Mouse (Mus musculus) neutrophil, adult 59 days (primary cell): Measurements from ENCODE around the gene Gabarapl1. TPM values are rescaled to one million over a fixed set of nuclear protein-coding genes. Genes with fewer than 3 reads are reported as not detected.

Source experiments
- total RNA-seq, 2 experiments: library from RNA; stranded (reverse); gene quantifications; 1 replicate in 1 of 2; 2 replicates in 1 of 2; pipeline ENCODE4 v1.2.4; 2023

The Gabarapl1 gene
- 10 to 100 TPM; 23.7 to 25.7 TPM for total RNA-seq

DNA sequence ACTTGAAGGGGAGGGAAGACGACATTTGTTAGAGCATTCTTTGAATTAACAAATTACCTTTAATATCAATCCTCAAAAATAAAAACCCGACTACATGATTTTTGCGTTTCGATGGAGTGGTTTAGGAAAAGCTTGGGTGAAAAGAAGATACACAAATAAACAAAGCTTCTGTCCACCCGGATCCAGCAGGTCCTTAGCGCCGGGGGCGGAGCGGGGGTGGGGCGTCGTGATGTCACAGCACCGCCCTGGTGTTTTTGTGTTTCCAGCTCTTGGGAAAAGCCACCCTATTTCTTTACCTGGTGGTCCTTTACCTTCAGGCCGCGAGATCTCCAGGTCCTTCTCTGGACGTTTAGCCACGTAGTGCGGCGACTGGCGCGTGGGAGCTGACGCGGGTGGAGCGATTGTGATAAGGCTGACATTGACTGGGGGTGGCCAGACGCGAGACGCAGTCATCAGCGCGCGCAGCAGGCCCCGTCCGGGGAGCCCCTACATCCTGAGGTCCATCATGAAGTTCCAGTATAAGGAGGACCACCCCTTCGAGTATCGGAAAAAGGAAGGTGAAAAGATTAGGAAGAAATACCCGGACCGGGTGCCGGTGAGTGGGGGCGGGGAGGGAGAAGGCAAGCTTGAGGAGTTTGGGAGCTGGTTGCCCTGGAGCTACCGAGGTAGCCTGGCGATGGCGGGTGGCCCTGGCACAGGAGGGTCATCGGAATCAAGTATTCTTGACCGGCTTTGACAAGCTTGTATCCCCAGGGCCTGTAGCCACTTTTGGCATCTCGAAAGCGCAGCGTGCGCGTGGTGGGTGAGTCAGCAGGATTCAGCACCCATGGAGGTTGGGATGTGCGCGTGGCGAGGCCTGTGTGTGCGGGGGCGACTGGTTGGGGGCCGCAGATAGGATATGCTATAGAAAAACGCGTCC lies at the start of gene Gabarapl1:
Gene Gabarapl1 (plus strand): TSS at position 219 of the 919 bp plus-strand sequence.

GRCm38 (mm10) chr6:129507024-129507423 lies 25.9 kb upstream of the Gabarapl1 start, which contains the start of gene Olr1:
Olr1 (minus strand) TSS chr6:129507165.

GRCm38 (mm10) chr6:129512367-129512766 lies 20.6 kb upstream of the Gabarapl1 start, which contains the start of gene Tmem52b:
Tmem52b (plus strand) TSS chr6:129512555.

DNA sequence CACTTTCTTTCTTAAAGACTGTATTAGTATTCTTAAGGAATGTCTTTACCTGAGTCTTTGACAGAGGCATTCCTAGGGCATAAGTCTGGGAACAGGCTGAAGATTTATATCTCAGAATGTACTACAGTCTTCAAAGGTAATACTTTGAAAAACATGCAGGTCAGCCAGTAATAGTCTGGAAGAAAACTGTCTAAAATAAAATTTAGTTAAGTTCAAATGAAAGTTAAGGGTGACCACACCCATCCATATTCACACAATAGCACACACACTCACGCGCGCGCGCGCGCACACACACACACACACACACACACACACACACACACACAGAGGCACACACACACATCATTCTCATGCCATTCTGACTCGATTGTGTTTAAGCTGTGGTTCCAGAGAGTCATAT lies 44.6 kb downstream of the Gabarapl1 start, which contains the start of gene Klre1:
Gene Klre1 (plus strand): TSS at position 301 of the 400 bp plus-strand sequence.

DNA sequence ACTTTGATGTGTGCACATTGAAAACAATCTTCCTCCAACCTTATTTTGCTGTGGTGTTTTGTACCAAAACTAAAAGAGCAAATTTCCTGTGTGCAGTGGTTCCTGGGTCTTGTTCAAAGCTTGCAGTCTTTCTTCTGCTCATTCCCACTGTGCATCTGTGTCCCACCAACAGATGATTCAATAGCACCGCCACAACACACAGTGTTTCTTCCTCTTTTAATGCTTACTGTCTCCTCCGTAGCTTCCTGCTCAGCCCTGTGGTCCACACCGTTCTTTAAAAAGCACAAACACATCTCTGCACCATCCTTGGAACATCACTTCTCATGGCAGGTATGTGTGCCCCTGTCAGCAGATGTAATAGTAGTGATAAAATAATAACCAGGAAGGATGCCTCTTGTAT lies 58.5 kb downstream of the Gabarapl1 start, which contains the start of gene Klrd1:
Gene Klrd1 (plus strand): TSS at position 275 of the 400 bp plus-strand sequence.

Other genes with a start within 250 kb of the Gabarapl1 start
- gene 4922502D21Rik, start 201.4 kb upstream of the Gabarapl1 start, total RNA-seq, result not detected
- gene Clec12a, start 190.5 kb upstream of the Gabarapl1 start, total RNA-seq, result 100 to 1,000 TPM; 190 to 205 TPM
- gene Clec12b, start 147.3 kb upstream of the Gabarapl1 start, total RNA-seq, result under 1 TPM in 1 of 2 experiments, not detected in 1; 0.29 TPM
- 10 to 100 TPM; 10.9 TPM for gene Clec1b, start 135.9 kb upstream of the Gabarapl1 start, total RNA-seq
- 1 to 10 TPM; 1.6 to 3.2 TPM for gene Clec9a, start 124.3 kb upstream of the Gabarapl1 start, total RNA-seq
- gene Clec1a, start 81.2 kb upstream of the Gabarapl1 start, total RNA-seq, result under 1 TPM; 0.11 to 0.18 TPM
- gene Olr1, start 26.0 kb upstream of the Gabarapl1 start, total RNA-seq, result 10 to 100 TPM; 24.7 to 29.3 TPM
- gene Tmem52b, start 20.6 kb upstream of the Gabarapl1 start, total RNA-seq, result 1 to 10 TPM; 1.1 to 2.2 TPM
- gene Klre1, start 44.7 kb downstream of the Gabarapl1 start, total RNA-seq, result not detected
- under 1 TPM in 1 of 2 experiments, not detected in 1; 0.86 TPM for gene Klrd1, start 58.6 kb downstream of the Gabarapl1 start, total RNA-seq
- 1 to 10 TPM; 1.7 to 3.0 TPM for gene Klrk1, start 90.7 kb downstream of the Gabarapl1 start, total RNA-seq
- not detected for gene Klrc3, start 110.2 kb downstream of the Gabarapl1 start, total RNA-seq
- not detected for gene Klrc2, start 127.5 kb downstream of the Gabarapl1 start, total RNA-seq
- gene Klrc1, start 145.8 kb downstream of the Gabarapl1 start, total RNA-seq, result not detected
- gene Klri1, start 184.0 kb downstream of the Gabarapl1 start, total RNA-seq, result under 1 TPM in 1 of 2 experiments, not detected in 1; 0.44 TPM
- gene Klri2, start 207.3 kb downstream of the Gabarapl1 start, total RNA-seq, result not detected